Mouse (Mus musculus): ENCODE results near the gene C2cd6. TPM values are rescaled to one million over a fixed set of nuclear protein-coding genes. Genes with fewer than 3 reads are reported as not detected.

The C2cd6 gene
- total RNA-seq, 2 experiments from 2014 or later: not detected

Other genes with a start within 250 kb of the C2cd6 start
- 100 to 1,000 TPM; 186 to 202 TPM for gene Trak2, start 121.5 kb downstream of the C2cd6 start, total RNA-seq (2021)
- gene Stradb, start 121.4 kb downstream of the C2cd6 start, total RNA-seq (2021): 10 to 100 TPM; 62.2 to 81.1 TPM
- 10 to 100 TPM; 30.1 to 33.6 TPM for gene Tmem237, start 25.5 kb upstream of the C2cd6 start, total RNA-seq (2021)
- gene Mpp4, start 68.5 kb upstream of the C2cd6 start, total RNA-seq (2021): under 1 TPM; 0.32 to 0.79 TPM
- gene Als2, start 142.3 kb upstream of the C2cd6 start, total RNA-seq (2021): 10 to 100 TPM; 33.3 to 37.2 TPM
- gene Cdk15, start 162.0 kb upstream of the C2cd6 start, total RNA-seq (2021): under 1 TPM; 0.44 to 0.83 TPM